Mouse (Mus musculus) brain, embryonic 14.5 days (tissue): ENCODE measurements around the gene Kif5a.
"Not testable (repeated sequence)": the region's sequence is repeated elsewhere in the genome, so short reads cannot be mapped to it uniquely, and the experiment has no call there.

Source experiments
- CTCF ChIP-seq: fragments of 200-500 bp; IDR thresholded peaks from 2 replicates; pipeline ENCODE4 v1.5.1; 2012; ENCODE audit warnings: inconsistent platforms, mild to moderate bottlenecking, moderate library complexity, borderline replicate concordance; ENCODE audit not compliant: insufficient read depth, insufficient read length; ENCODE audit errors: extremely low read depth
- POLR2A ChIP-seq: fragments of 200-500 bp; IDR thresholded peaks from 2 replicates; pipeline ENCODE4 v1.6.1; 2012; ENCODE audit warnings: mild to moderate bottlenecking, inconsistent platforms, borderline replicate concordance; ENCODE audit not compliant: poor library complexity, insufficient read depth, insufficient read length, severe bottlenecking; ENCODE audit errors: extremely low read depth

GRCm38 (mm10) chr10:127192057-127192328 lies 71.2 kb downstream of the Kif5a start:
- not testable (repeated sequence) for TF ChIP-seq POLR2A, CTCF
